Mouse (Mus musculus) lung, postnatal 4 days (tissue): Measurements from ENCODE around the gene Olfr1137.

Experiments
- DNase-seq, 2 experiments: peaks; one replicate each; pipeline ENCODE4 v3.0.0; 2021

The Olfr1137 gene

DNA sequence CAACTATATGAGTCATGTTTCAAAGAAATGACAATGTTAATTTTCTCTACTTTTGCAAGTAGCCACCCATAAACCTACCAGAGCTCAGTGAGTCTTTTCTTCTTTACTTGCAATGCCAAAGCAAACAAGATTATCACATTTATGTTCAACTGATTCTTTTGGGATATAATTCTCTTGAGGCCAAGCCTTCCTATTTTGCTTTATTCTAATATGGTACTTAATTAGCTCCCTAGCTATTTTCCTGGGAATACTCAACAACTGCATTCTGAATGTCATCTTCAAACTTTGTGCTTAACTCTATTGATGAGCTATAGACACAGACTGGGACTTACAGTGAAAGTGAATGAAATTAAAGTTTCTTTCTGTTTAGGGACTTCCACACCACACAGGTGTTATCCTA, at the start of gene Olfr1137:
Gene Olfr1137 (minus strand): TSS at position 101 of the 400 bp plus-strand sequence.
- no peak for DNase-seq

GRCm38 (mm10) chr2:87753891-87754290, 40.9 kb upstream of the Olfr1137 start, which contains the start of gene Olfr1141:
Gene Olfr1141, minus strand, starts transcription at chr2:87753991.
- DNase-seq, result no peak

- DNase-seq, result no peak
These were observed 30.5 kb upstream of the Olfr1137 start, which contains the start of gene Olfr1140 for GRCm38 (mm10) chr2:87743452-87743851. Gene Olfr1140, plus strand, starts transcription at chr2:87743752.

DNA sequence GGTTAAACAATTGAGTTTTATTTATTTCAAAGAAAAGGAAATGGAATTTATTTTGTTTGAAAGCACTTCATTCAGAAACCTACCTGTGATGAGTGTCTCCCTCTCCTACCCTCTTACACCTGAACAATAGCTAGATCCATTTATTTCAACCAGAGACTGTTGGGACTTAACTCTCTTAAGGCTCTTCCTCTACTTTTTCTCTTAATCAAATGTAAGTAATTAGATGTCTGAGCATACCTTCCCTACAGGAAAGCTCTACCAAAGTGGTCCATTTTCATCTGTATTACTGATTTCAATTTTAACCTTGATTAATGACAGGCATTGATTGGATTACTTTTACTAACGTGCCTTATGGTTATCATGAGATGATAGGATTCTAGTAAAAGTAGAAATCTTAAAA, 26.9 kb upstream of the Olfr1137 start, which contains the start of gene Olfr1138:
Gene Olfr1138 (minus strand): TSS at position 101 of the 400 bp plus-strand sequence.
- DNase-seq, result no peak

DNA sequence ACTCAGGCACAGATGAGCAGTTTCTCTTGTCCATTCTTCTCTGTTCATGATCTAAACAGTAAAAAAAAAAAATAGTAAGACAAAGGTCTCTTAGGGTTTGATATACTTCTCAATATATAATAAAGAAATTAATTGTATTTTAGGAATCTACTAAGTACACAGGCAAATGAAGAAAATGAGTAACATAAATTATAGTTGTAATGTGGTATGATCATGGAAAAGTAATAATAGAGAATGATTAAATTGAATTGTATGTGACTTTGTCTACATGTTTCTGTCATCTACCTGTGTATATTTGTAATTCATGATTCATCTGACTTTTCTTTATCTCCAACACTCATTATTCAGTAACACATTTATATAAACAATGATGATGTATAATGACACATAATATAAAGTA, 19.1 kb downstream of the Olfr1137 start, which contains the start of gene Olfr1136:
Gene Olfr1136 (minus strand): TSS at position 101 of the 400 bp plus-strand sequence.
- DNase-seq, result no peak

GRCm38 (mm10) chr2:87673564-87673963, 39.4 kb downstream of the Olfr1137 start, which contains the start of gene Olfr1135:
Gene Olfr1135, minus strand, starts transcription at chr2:87673664.
- no peak for DNase-seq
